Mouse (Mus musculus): Measurements from ENCODE around the gene Cxadr. TPM values are rescaled to one million over a fixed set of nuclear protein-coding genes. Genes with fewer than 3 reads are reported as not detected.
A peak's percentile ranks its signal among the peaks of the same experiment; 100 is the strongest.

The Cxadr gene
- polyA plus RNA-seq, 1 experiment from 2014 or later: 57.1 TPM

DNA sequence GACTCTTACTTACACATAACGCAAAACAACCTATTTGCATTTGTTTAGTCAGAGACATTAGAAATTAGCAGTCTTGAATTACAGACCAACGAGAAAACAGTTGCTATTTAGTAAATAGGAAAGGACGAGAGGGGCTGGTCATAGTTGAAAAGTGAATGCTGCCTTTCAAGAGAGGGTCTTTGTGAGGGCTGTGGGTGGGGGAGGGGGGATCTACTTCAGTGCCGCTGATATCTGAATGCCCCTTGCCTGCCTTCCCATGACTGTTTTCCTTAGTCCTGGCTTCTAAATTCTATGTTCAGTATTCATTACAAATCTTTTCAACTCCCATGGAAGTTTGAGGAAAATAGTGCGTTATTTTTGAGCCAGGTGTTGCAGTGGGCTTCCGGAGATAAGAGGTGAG is 12.7 kb downstream of the Cxadr start:
- Histone ChIP-seq H3K27me3 (ENCODE audit: control insufficient read depth, insufficient read depth, low read length) (no peaks in the 10 kb centered on the region), H3K27ac (ENCODE audit: low read depth, low read length) (0 out of 2 replicates have a peak overlapping the region, but pooled peaks have one; percentile 25), H3K9ac (ENCODE audit: low read length) (no peak overlapping the region; the same call in 1 of the 2 replicates), H3K4me1 (replicated peaks; ENCODE audit: control insufficient read depth, insufficient read depth, low read length) (peaks cover 10% of the 10 kb centered on the region; the same call in 1 of the 2 replicates), H3K36me3 (ENCODE audit: control insufficient read depth, insufficient read depth, low read length) (no peaks in the 10 kb centered on the region), H3K9me3 (ENCODE audit: control insufficient read depth, low read length) (no peaks in the 10 kb centered on the region), H3K4me2 (ENCODE audit: low read depth, low read length, severe bottlenecking) (peak overlapping the region; percentile 40; the same call in 1 of the 2 replicates), H3K4me3 (ENCODE audit: low read depth, low read length) (no peak overlapping the region)
- ATAC-seq (replicated peaks; ENCODE audit: low FRiP score): peak; percentile 43; the same call in 1 of the 2 replicates
- peak; percentile 52 for DNase-seq (ENCODE audit: low spot score)
- WGBS: 28% methylated on average over 6 of the region's 6 CpGs

DNA sequence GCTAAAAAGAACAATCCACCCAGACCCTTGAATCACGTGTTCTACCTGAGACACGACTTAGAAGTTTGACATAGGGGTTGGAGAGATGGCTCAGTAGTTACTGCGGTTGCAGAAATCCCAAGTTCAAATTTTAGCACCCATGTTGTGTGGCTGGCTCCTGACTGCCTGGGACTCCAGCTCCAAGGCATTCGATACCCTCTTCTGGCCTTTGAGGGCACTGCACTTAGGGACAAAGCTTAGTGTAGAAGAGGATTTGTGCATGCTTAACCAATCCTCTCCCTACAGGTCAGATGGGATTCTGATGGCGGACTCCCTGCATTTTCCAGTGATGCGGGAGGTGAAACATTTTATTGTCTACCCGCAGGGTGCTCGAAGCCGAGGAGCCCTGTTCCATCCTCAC is 15.6 kb downstream of the Cxadr start:
- 82% methylated on average over 9 of the region's 9 CpGs for WGBS
- Histone ChIP-seq H3K4me3 (ENCODE audit: low read depth, low read length) (no peak overlapping the region), H3K27me3 (ENCODE audit: control insufficient read depth, insufficient read depth, low read length) (no peaks in the 10 kb centered on the region), H3K9ac (ENCODE audit: low read length) (no peak overlapping the region), H3K36me3 (ENCODE audit: control insufficient read depth, insufficient read depth, low read length) (no peaks in the 10 kb centered on the region), H3K4me2 (ENCODE audit: low read depth, low read length, severe bottlenecking) (no peak overlapping the region), H3K4me1 (replicated peaks; ENCODE audit: control insufficient read depth, insufficient read depth, low read length) (peaks cover 21% of the 10 kb centered on the region; the same call in 1 of the 2 replicates), H3K9me3 (ENCODE audit: control insufficient read depth, low read length) (no peaks in the 10 kb centered on the region), H3K27ac (ENCODE audit: low read depth, low read length) (no peak overlapping the region)
- ATAC-seq (replicated peaks; ENCODE audit: low FRiP score): no peak
- DNase-seq (ENCODE audit: low spot score): peak; percentile 60

DNA sequence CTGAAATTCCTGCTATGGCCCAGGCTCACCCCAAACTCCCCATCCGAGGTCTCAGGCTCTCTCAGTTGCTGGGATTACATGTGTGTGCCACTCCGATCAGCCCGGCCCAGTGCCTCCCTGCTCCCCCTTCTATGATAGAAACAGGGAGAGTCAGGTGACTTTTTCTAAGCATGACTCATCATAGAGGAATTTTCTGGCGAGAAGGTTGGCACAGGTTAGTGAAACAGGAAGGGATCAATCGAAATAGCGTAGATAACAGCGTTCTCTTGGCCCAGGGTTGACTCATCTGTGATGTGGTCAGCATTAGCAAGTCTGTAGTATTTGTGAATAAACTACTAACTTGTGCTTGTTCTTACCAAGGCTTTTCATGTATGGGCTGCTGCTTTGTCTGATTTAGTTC is 16.7 kb downstream of the Cxadr start:
- Histone ChIP-seq H3K4me1 (replicated peaks; ENCODE audit: control insufficient read depth, insufficient read depth, low read length) (peaks cover 29% of the 10 kb centered on the region; the same call in 1 of the 2 replicates), H3K27me3 (ENCODE audit: control insufficient read depth, insufficient read depth, low read length) (no peaks in the 10 kb centered on the region), H3K4me3 (ENCODE audit: low read depth, low read length) (no peak overlapping the region), H3K9ac (ENCODE audit: low read length) (no peak overlapping the region), H3K4me2 (ENCODE audit: low read depth, low read length, severe bottlenecking) (no peak overlapping the region), H3K9me3 (ENCODE audit: control insufficient read depth, low read length) (no peaks in the 10 kb centered on the region), H3K36me3 (ENCODE audit: control insufficient read depth, insufficient read depth, low read length) (no peaks in the 10 kb centered on the region), H3K27ac (ENCODE audit: low read depth, low read length) (no peak overlapping the region)
- ATAC-seq (replicated peaks; ENCODE audit: low FRiP score): no peak
- DNase-seq (ENCODE audit: low spot score): peak; percentile 38
- WGBS: 78% methylated on average over 7 of the region's 7 CpGs

DNA sequence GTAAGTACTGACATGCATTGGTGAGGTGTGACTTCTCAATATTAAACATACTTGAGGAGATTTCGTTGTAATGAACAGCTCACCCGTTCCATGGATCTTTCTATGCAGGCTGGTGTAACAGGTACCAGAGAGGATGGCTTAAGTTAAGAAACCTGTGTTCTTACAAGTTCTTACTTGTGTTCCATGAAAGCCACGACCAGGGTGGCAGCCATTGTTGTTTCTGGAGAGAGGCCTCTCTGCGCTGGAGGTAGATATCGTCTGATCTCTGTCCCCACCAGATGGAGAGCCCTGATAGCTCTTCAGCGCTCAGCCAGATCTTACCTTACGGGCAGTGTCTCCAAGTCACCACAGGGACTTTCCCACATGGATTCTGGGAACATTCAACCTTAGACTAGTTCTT is 18.4 kb downstream of the Cxadr start:
- Histone ChIP-seq H3K36me3 (ENCODE audit: control insufficient read depth, insufficient read depth, low read length) (no peaks in the 10 kb centered on the region), H3K9me3 (ENCODE audit: control insufficient read depth, low read length) (no peaks in the 10 kb centered on the region), H3K4me3 (ENCODE audit: low read depth, low read length) (no peak overlapping the region), H3K27ac (ENCODE audit: low read depth, low read length) (no peak overlapping the region), H3K9ac (ENCODE audit: low read length) (no peak overlapping the region), H3K4me2 (ENCODE audit: low read depth, low read length, severe bottlenecking) (no peak overlapping the region), H3K27me3 (ENCODE audit: control insufficient read depth, insufficient read depth, low read length) (no peaks in the 10 kb centered on the region), H3K4me1 (replicated peaks; ENCODE audit: control insufficient read depth, insufficient read depth, low read length) (peaks cover 19% of the 10 kb centered on the region; the same call in 1 of the 2 replicates)
- DNase-seq (ENCODE audit: low spot score) (peak; percentile 27), ATAC-seq (replicated peaks; ENCODE audit: low FRiP score) (no peak)
- 79% methylated on average over 7 of the region's 7 CpGs for WGBS

DNA sequence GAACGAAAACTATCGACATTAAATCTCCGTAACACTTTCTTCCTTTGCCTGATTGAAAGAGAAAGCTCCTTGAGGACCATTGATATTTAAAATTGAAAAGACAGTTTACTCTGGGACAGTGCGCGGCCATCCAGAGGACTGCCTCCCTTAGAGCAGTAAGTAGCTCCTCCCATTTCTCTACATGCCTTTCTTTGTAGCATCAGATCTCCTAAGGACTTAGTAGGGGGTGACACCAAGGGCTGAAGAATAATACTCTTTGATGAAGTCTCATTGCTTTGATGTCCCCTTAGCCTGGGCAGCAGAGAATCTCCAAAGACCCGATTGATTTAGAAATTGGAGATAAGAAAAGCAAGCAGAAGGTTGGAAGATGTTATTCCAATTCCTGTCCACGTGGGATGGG is 20.3 kb downstream of the Cxadr start:
- Histone ChIP-seq H3K36me3 (ENCODE audit: control insufficient read depth, insufficient read depth, low read length) (no peaks in the 10 kb centered on the region; the same call in 1 of the 2 replicates), H3K4me1 (replicated peaks; ENCODE audit: control insufficient read depth, insufficient read depth, low read length) (peaks cover 19% of the 10 kb centered on the region; the same call in 1 of the 2 replicates), H3K27ac (ENCODE audit: low read depth, low read length) (no peak overlapping the region), H3K4me3 (ENCODE audit: low read depth, low read length) (no peak overlapping the region), H3K27me3 (ENCODE audit: control insufficient read depth, insufficient read depth, low read length) (no peaks in the 10 kb centered on the region), H3K4me2 (ENCODE audit: low read depth, low read length, severe bottlenecking) (peak overlapping the region; percentile 22), H3K9ac (ENCODE audit: low read length) (no peak overlapping the region), H3K9me3 (ENCODE audit: control insufficient read depth, low read length) (no peaks in the 10 kb centered on the region)
- peak; percentile 45 for DNase-seq (ENCODE audit: low spot score)
- ATAC-seq (replicated peaks; ENCODE audit: low FRiP score): peak; percentile 81
- WGBS: 6% methylated on average over 7 of the region's 7 CpGs

DNA sequence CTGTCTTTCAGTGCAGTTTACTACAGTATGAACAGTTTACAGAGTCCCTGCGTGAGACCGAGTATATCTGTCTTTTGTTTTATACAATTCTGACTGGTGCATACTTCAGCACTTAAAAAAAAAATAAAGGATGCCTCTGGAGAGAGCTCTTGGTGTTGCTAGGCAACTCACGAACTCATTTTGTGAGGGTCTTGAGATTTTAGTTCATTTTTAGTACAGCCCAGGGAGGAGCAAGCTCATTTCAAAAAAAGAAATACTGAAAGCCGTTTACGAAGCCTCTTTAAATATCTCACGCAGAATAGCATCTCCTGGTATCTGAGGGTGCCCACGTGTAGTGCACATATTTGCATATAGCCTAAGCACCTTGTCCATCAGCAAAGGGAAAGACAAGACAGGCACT is 20.9 kb downstream of the Cxadr start:
- Histone ChIP-seq H3K9me3 (ENCODE audit: control insufficient read depth, low read length) (no peaks in the 10 kb centered on the region), H3K27ac (ENCODE audit: low read depth, low read length) (0 out of 2 replicates have a peak overlapping the region, but pooled peaks have one; percentile 25), H3K9ac (ENCODE audit: low read length) (no peak overlapping the region), H3K4me3 (ENCODE audit: low read depth, low read length) (no peak overlapping the region), H3K27me3 (ENCODE audit: control insufficient read depth, insufficient read depth, low read length) (no peaks in the 10 kb centered on the region), H3K4me1 (replicated peaks; ENCODE audit: control insufficient read depth, insufficient read depth, low read length) (peaks cover 19% of the 10 kb centered on the region; the same call in 1 of the 2 replicates), H3K4me2 (ENCODE audit: low read depth, low read length, severe bottlenecking) (peak overlapping the region; percentile 22; the same call in 1 of the 2 replicates), H3K36me3 (ENCODE audit: control insufficient read depth, insufficient read depth, low read length) (no peaks in the 10 kb centered on the region; the same call in 1 of the 2 replicates)
- ATAC-seq (replicated peaks; ENCODE audit: low FRiP score): peak; percentile 32; the same call in 1 of the 2 replicates
- no peak for DNase-seq (ENCODE audit: low spot score)
- 30% methylated on average over 7 of the region's 7 CpGs for WGBS

DNA sequence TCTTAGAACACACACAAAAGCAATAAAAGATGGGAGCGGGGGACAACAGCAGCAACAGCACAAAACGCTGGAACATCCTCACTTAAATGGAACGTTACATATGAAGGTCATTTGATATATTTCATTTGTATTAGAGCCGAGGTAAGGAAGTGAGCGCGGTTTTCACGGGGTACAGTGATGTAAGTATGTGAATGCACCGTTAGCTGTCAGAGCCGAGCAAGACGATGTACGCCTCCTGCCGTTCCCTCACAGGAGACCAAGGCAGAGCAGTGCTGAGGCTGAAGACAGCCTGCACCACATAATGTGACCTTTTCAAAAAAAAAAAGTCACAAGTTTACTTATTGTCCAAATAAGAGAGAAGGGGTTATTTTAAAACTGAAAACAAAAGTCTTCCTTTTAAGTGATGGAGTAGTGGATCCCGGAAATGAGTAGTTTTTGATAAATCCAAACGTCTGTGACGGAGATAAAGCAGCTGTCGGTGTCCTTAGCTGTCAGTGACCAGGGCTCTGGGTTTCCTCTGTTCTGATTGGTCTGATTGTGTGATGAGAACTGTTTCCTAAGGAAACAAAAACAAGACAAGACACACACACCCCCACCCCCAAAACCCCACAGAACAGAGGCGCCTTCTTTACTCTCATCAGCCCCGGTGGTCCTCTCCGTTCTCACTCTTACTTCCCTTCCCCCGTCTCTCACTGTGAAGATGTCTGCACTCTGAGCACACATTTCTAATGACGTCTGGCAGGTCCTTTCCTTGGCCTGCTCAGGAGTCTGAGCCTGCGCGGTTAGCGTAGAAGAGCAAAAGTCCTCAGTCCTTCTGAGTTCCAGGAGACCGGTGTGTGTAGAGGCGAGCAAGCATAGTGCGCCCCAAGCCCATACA is 24.9 kb downstream of the Cxadr start:
- Histone ChIP-seq H3K4me2 (ENCODE audit: low read depth, low read length, severe bottlenecking) (no peak overlapping the region), H3K27me3 (ENCODE audit: control insufficient read depth, insufficient read depth, low read length) (no peaks in the 10 kb centered on the region), H3K9ac (ENCODE audit: low read length) (no peak overlapping the region), H3K9me3 (ENCODE audit: control insufficient read depth, low read length) (no peaks in the 10 kb centered on the region), H3K27ac (ENCODE audit: low read depth, low read length) (no peak overlapping the region), H3K4me3 (ENCODE audit: low read depth, low read length) (no peak overlapping the region), H3K36me3 (ENCODE audit: control insufficient read depth, insufficient read depth, low read length) (peaks cover 2% of the 10 kb centered on the region; the same call in 1 of the 2 replicates), H3K4me1 (replicated peaks; ENCODE audit: control insufficient read depth, insufficient read depth, low read length) (peaks cover 11% of the 10 kb centered on the region; the same call in 1 of the 2 replicates)
- no peak for ATAC-seq (replicated peaks; ENCODE audit: low FRiP score)
- WGBS: 88% methylated on average over 27 of the region's 27 CpGs
- DNase-seq (ENCODE audit: low spot score): peak; percentile 35

DNA sequence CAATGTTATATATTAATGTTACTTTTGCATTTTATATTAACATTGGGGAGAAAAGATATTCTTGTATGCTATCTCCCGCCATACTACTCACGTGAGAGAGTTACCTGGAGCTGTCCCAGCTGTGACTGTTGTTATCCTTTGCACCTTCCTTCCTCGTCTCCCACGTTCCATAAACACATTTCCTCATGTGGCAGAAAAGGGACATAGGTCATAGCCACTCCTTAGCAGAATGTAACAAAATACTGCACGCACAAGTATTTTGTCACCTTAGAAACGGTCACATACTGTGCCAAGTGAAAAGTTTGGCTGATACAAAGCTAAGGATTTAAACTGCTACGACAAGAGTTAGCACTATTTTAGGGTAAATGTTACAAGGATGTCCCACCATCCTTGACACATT is 26.3 kb downstream of the Cxadr start:
- 91% methylated on average over 7 of the region's 7 CpGs for WGBS

More for the DNA sequence above, 26.3 kb downstream of the Cxadr start:
- Histone ChIP-seq H3K9ac (ENCODE audit: low read length) (no peak overlapping the region), H3K9me3 (ENCODE audit: control insufficient read depth, low read length) (no peaks in the 10 kb centered on the region), H3K27ac (ENCODE audit: low read depth, low read length) (no peak overlapping the region), H3K4me1 (replicated peaks; ENCODE audit: control insufficient read depth, insufficient read depth, low read length) (peaks cover 1% of the 10 kb centered on the region; the same call in 1 of the 2 replicates), H3K36me3 (ENCODE audit: control insufficient read depth, insufficient read depth, low read length) (peaks cover 2% of the 10 kb centered on the region; the same call in 1 of the 2 replicates), H3K4me3 (ENCODE audit: low read depth, low read length) (no peak overlapping the region), H3K27me3 (ENCODE audit: control insufficient read depth, insufficient read depth, low read length) (no peaks in the 10 kb centered on the region), H3K4me2 (ENCODE audit: low read depth, low read length, severe bottlenecking) (no peak overlapping the region)
- DNase-seq (ENCODE audit: low spot score) (no peak), ATAC-seq (replicated peaks; ENCODE audit: low FRiP score) (no peak)
